Mouse (Mus musculus) small intestine, adult 2 months (tissue): Measurements from ENCODE around the gene Rab4a.

Experiments used
- CTCF ChIP-seq: fragments of 200-500 bp; IDR thresholded peaks from 2 replicates; pipeline ENCODE4 v1.5.1; 2012; ENCODE audit warnings: low read depth, mild to moderate bottlenecking, control low read depth, inconsistent platforms, low read length, moderate library complexity, mixed read lengths; ENCODE audit not compliant: insufficient replicate concordance, insufficient read length; ENCODE audit errors: extremely low read depth
- POLR2A ChIP-seq: fragments of 200-500 bp; IDR thresholded peaks from 2 replicates; pipeline ENCODE4 v1.6.1; 2012; ENCODE audit warnings: low read depth, mild to moderate bottlenecking, control low read depth, inconsistent platforms, low read length, moderate library complexity

DNA sequence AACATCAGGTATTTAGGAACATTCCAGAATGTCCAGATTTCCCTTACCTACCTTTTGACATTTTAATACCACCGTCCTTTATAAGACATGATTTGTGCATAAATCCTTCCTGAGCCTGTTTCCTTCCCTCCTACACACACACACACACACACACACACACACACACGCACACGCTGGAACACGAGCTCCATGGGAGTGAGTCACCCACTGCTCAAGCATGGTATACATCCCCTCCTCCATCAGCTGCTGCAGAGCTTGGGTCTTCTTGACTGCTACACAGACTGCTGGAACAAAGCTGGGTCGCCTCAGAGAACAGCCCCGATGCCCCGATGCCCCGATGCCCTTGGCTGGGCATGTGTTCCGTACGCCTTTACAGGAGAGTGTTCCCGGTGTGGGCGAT is 40.7 kb downstream of the Rab4a start:
- TF ChIP-seq POLR2A (no peak), CTCF (no peak)
